ENCODE assay signal across 14 mouse cellular contexts in genomic region chr3:88616951-88617500, GRCm38 (mm10). TPM values are rescaled to one million over a fixed set of nuclear protein-coding genes. Genes with fewer than 3 reads are reported as not detected.
DNase-seq lines count a peak whose midpoint lies in the region; ATAC-seq lines count a peak whose summit lies in the region.
"Had no signal": no experiment of that assay in that cellular context is flagged by ENCODE, and none has a peak within 500 bp of the region (broad histone marks: within the 10 kb centered on the region; RNA-seq: fewer than 3 reads in every experiment).

No protein-coding gene starts in this region.

- no peak for ATAC-seq in heart, embryonic 14.5 days (ENCODE audit: insufficient number of reproducible peaks, insufficient read depth, low FRiP score, low read depth)
- no peak for ATAC-seq in lung, embryonic 15.5 days (ENCODE audit: borderline replicate concordance, extremely low read depth, low FRiP score, low TSS enrichment)
- no peak for ATAC-seq in embryonic facial prominence, embryonic 15.5 days (ENCODE audit: insufficient number of reproducible peaks, low FRiP score, low TSS enrichment, low read depth)
- no peak for ATAC-seq in forebrain, embryonic 12.5 days (ENCODE audit: low FRiP score)
- no peak for ATAC-seq in midbrain, embryonic 13.5 days
- ATAC-seq: activated CD4-positive, CD25-positive, alpha-beta regulatory T cell, adult 4 months had no signal

- peaks cover 41 to 55% of the 10 kb centered on the region in 2 experiments for H3K4me1 ChIP-seq in heart, embryonic 14.5 days (ENCODE audit: control insufficient read depth in 2 of 2, insufficient read depth in 2 of 2, low read length in 2 of 2)
- H3K4me1 ChIP-seq in lung, embryonic 15.5 days: peaks cover 48% of the 10 kb centered on the region
- H3K4me1 ChIP-seq in embryonic facial prominence, embryonic 15.5 days: peaks cover 38% of the 10 kb centered on the region
- peaks cover 20% of the 10 kb centered on the region for H3K4me1 ChIP-seq in forebrain, embryonic 12.5 days
- peaks cover 27% of the 10 kb centered on the region for H3K4me1 ChIP-seq in midbrain, embryonic 13.5 days (replicated peaks)

- H3K4me3 ChIP-seq in heart, embryonic 14.5 days (ENCODE audit: control insufficient read depth in 1 of 2, insufficient read depth in 1 of 2, low read depth in 1 of 2, low read length in 2 of 2): peak overlapping the region; percentile 8 to 19
- peak overlapping the region; percentile 14; the same call in 1 of the 2 replicates for H3K4me3 ChIP-seq in lung, embryonic 15.5 days
- H3K4me3 ChIP-seq in embryonic facial prominence, embryonic 15.5 days (replicated peaks): peak overlapping the region; percentile 24; the same call in 1 of the 2 replicates
- no peak overlapping the region for H3K4me3 ChIP-seq in forebrain, embryonic 12.5 days (replicated peaks)
- no peak overlapping the region for H3K4me3 ChIP-seq in midbrain, embryonic 13.5 days (replicated peaks)
- H3K4me3 ChIP-seq: hindbrain, embryonic 12.5 days had no signal

- peak overlapping the region; percentile 12; the same call in 1 of the 2 replicates for H3K9ac ChIP-seq in heart, embryonic 14.5 days (ENCODE audit: low read length)
- no peak overlapping the region for H3K9ac ChIP-seq in lung, embryonic 15.5 days
- no peak overlapping the region for H3K9ac ChIP-seq in embryonic facial prominence, embryonic 15.5 days
- H3K9ac ChIP-seq in forebrain, embryonic 12.5 days: no peak overlapping the region
- no peak overlapping the region for H3K9ac ChIP-seq in midbrain, embryonic 13.5 days (replicated peaks)

- H3K27ac ChIP-seq in heart, embryonic 14.5 days (replicated peaks in 1 of 2; ENCODE audit: control insufficient read depth in 1 of 2, insufficient read depth in 1 of 2, low read depth in 2 of 2, low read length in 2 of 2): peak overlapping the region; percentile 29 to 71; a peak in 2 of 4 replicates
- H3K27ac ChIP-seq in lung, embryonic 15.5 days: no peak overlapping the region
- H3K27ac ChIP-seq in embryonic facial prominence, embryonic 15.5 days (replicated peaks): 0 out of 2 replicates have a peak overlapping the region, but pooled peaks have one; percentile 79
- no peak overlapping the region for H3K27ac ChIP-seq in forebrain, embryonic 12.5 days
- no peak overlapping the region for H3K27ac ChIP-seq in midbrain, embryonic 13.5 days
- H3K27ac ChIP-seq: hindbrain, embryonic 12.5 days had no signal

- WGBS in heart, embryonic 14.5 days: 73% methylated on average over 3 of the region's 3 CpGs
- WGBS in lung, embryonic 15.5 days: 75% methylated on average over 3 of the region's 3 CpGs
- 68% methylated on average over 3 of the region's 3 CpGs for WGBS in embryonic facial prominence, embryonic 15.5 days
- 81% methylated on average over 3 of the region's 3 CpGs for WGBS in forebrain, embryonic 12.5 days
- 78% methylated on average over 3 of the region's 3 CpGs for whole genome bisulfite sequencing in midbrain, embryonic 13.5 days

- H3K27me3 ChIP-seq in heart, embryonic 14.5 days (ENCODE audit: control insufficient read depth, insufficient read depth, low read length): no peaks in the 10 kb centered on the region
- H3K27me3 ChIP-seq in lung, embryonic 15.5 days: no peaks in the 10 kb centered on the region
- no peaks in the 10 kb centered on the region for H3K27me3 ChIP-seq in embryonic facial prominence, embryonic 15.5 days
- no peaks in the 10 kb centered on the region for H3K27me3 ChIP-seq in forebrain, embryonic 12.5 days
- H3K27me3 ChIP-seq in midbrain, embryonic 13.5 days: no peaks in the 10 kb centered on the region
- H3K27me3 ChIP-seq: hindbrain, embryonic 12.5 days had no signal

- DNase-seq in heart, adult 8-10 months (ENCODE audit: low spot score): no peak
- no peak for DNase-seq in lung, adult 18-20 months

- H3K9me3 ChIP-seq in heart, embryonic 14.5 days (ENCODE audit: control insufficient read depth, low read length): no peaks in the 10 kb centered on the region
- H3K9me3 ChIP-seq in lung, embryonic 15.5 days: no peaks in the 10 kb centered on the region
- H3K9me3 ChIP-seq in embryonic facial prominence, embryonic 15.5 days (replicated peaks): no peaks in the 10 kb centered on the region
- H3K9me3 ChIP-seq in forebrain, embryonic 12.5 days: no peaks in the 10 kb centered on the region
- no peaks in the 10 kb centered on the region for H3K9me3 ChIP-seq in midbrain, embryonic 13.5 days
- H3K9me3 ChIP-seq: hindbrain, embryonic 12.5 days had no signal

- H3K36me3 ChIP-seq in heart, embryonic 14.5 days (ENCODE audit: control insufficient read depth, insufficient read depth, low read length): no peaks in the 10 kb centered on the region
- no peaks in the 10 kb centered on the region for H3K36me3 ChIP-seq in lung, embryonic 15.5 days
- H3K36me3 ChIP-seq in embryonic facial prominence, embryonic 15.5 days: no peaks in the 10 kb centered on the region
- H3K36me3 ChIP-seq in forebrain, embryonic 12.5 days (replicated peaks): no peaks in the 10 kb centered on the region
- H3K36me3 ChIP-seq in midbrain, embryonic 13.5 days: no peaks in the 10 kb centered on the region
- H3K36me3 ChIP-seq: hindbrain, embryonic 12.5 days had no signal

- H3K4me2 ChIP-seq in heart, embryonic 14.5 days (ENCODE audit: low read length): peak overlapping the region; percentile 44
- peak overlapping the region; percentile 41; the same call in 1 of the 2 replicates for H3K4me2 ChIP-seq in lung, embryonic 15.5 days
- H3K4me2 ChIP-seq in embryonic facial prominence, embryonic 15.5 days (replicated peaks): peak overlapping the region; percentile 28
- H3K4me2 ChIP-seq in forebrain, embryonic 12.5 days: no peak overlapping the region
- H3K4me2 ChIP-seq in midbrain, embryonic 13.5 days (replicated peaks): no peak overlapping the region

RNA-seq across cellular contexts. Expression of gene Arhgef2, which starts 11.3 kb away (rescaled TPM):
- polyA plus RNA-seq in heart, embryonic 14.5 days (2014; fragmentation: Nextera tagmentation; extraction: Ambion mirVana): 92.6 and 94.2 TPM in 2 replicates
- 10 to 100 TPM; 38.8 to 45.9 (median 41.4) TPM for total RNA-seq in heart, adult 8-10 months (2022)
- polyA plus RNA-seq in lung, embryonic 15.5 days (2015; fragmentation: Nextera tagmentation; extraction: Ambion mirVana): 105 and 116 TPM in 2 replicates
- polyA plus RNA-seq in embryonic facial prominence, embryonic 15.5 days (2015; fragmentation: Nextera tagmentation; extraction: Ambion mirVana): 96.6 and 97.9 TPM in 2 replicates
- polyA plus RNA-seq in forebrain, embryonic 12.5 days (2016; fragmentation: Nextera tagmentation; extraction: Ambion mirVana): 146 and 147 TPM in 2 replicates
- 163 and 175 TPM in 2 replicates for polyA plus RNA-seq in midbrain, embryonic 13.5 days (2015; fragmentation: Nextera tagmentation; extraction: Ambion mirVana)

RNA-seq across cellular contexts. Expression of gene Rxfp4, which starts 35.9 kb away (rescaled TPM):
- not detected in 2 replicates for polyA plus RNA-seq in heart, embryonic 14.5 days (2014; fragmentation: Nextera tagmentation; extraction: Ambion mirVana)
- total RNA-seq in heart, adult 8-10 months (2022): under 1 TPM in 1 of 4 experiments, not detected in 3; 0.23 TPM
- not detected in 2 replicates for polyA plus RNA-seq in lung, embryonic 15.5 days (2015; fragmentation: Nextera tagmentation; extraction: Ambion mirVana)
- not detected in 2 replicates for polyA plus RNA-seq in embryonic facial prominence, embryonic 15.5 days (2015; fragmentation: Nextera tagmentation; extraction: Ambion mirVana)
- not detected in 2 replicates for polyA plus RNA-seq in forebrain, embryonic 12.5 days (2016; fragmentation: Nextera tagmentation; extraction: Ambion mirVana)
- polyA plus RNA-seq in midbrain, embryonic 13.5 days (2015; fragmentation: Nextera tagmentation; extraction: Ambion mirVana): not detected in 2 replicates
- total RNA-seq: ES-E14; layer of hippocampus, adult 18-20 months; megakaryocyte progenitor cell, adult 5-6 weeks had no signal
- polyA plus RNA-seq: activated CD4-positive, CD25-positive, alpha-beta regulatory T cell, adult 4 months; hindbrain, embryonic 12.5 days; limb, embryonic 11.5 days; stomach, embryonic 14.5 days had no signal

RNA-seq across cellular contexts. Expression of gene Ssr2, which starts 41.4 kb away (rescaled TPM):
- polyA plus RNA-seq in heart, embryonic 14.5 days (2014; fragmentation: Nextera tagmentation; extraction: Ambion mirVana): 178 and 181 TPM in 2 replicates
- 10 to 100 TPM; 60.4 to 67.0 (median 64.4) TPM for total RNA-seq in heart, adult 8-10 months (2022)
- polyA plus RNA-seq in lung, embryonic 15.5 days (2015; fragmentation: Nextera tagmentation; extraction: Ambion mirVana): 290 and 301 TPM in 2 replicates
- polyA plus RNA-seq in embryonic facial prominence, embryonic 15.5 days (2015; fragmentation: Nextera tagmentation; extraction: Ambion mirVana): 339 and 341 TPM in 2 replicates
- 118 and 135 TPM in 2 replicates for polyA plus RNA-seq in forebrain, embryonic 12.5 days (2016; fragmentation: Nextera tagmentation; extraction: Ambion mirVana)
- polyA plus RNA-seq in midbrain, embryonic 13.5 days (2015; fragmentation: Nextera tagmentation; extraction: Ambion mirVana): 142 and 148 TPM in 2 replicates

Comparison
In these comparisons a context has a peak if more than half of its experiments do, and no peak if none do; other contexts are left out.
1. H3K27ac ChIP-seq: peak in heart, embryonic 14.5 days (2 of 2) and embryonic facial prominence, embryonic 15.5 days (single experiment); none in lung, embryonic 15.5 days (single experiment), forebrain, embryonic 12.5 days (single experiment) and midbrain, embryonic 13.5 days (single experiment).
2. H3K4me2 ChIP-seq: peak in heart, embryonic 14.5 days (single experiment), lung, embryonic 15.5 days (single experiment) and embryonic facial prominence, embryonic 15.5 days (single experiment); none in forebrain, embryonic 12.5 days (single experiment) and midbrain, embryonic 13.5 days (single experiment).
3. H3K4me3 ChIP-seq: peak in heart, embryonic 14.5 days (2 of 2), lung, embryonic 15.5 days (single experiment) and embryonic facial prominence, embryonic 15.5 days (single experiment); none in forebrain, embryonic 12.5 days (single experiment) and midbrain, embryonic 13.5 days (single experiment).